Mouse (Mus musculus) right cerebral cortex, adult 18-20 months (tissue): ENCODE measurements at regions not wholly inside any gene's neighbourhood (a gene's known extent, or its start where the extent isn't known, plus 50 kb on each side); places are given as distances from the start of the nearest gene placed in this dataset.

ENCODE experiments used
- DNase-seq: peaks from one replicate; pipeline ENCODE4 v3.0.0; 2022; ENCODE audit warnings: mixed read lengths

DNA sequence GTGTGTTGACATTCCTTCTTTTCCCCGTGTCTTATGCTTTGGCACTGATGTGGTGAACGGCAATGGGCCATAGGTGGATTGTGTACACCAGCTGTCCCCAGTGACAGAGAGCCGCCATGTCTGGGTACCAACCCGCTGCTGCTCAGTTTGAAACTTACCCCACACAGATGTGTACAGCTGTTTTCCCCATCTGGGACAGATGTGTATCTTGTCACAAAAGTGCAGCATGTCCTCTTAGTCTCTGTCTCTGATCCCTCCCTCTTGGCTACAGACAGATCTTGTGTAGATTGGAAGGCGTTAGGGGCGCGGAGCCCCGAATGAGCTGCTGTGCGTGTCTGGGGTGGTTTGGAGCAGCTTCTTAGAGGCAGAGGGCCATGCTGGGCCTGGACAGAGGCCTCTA lies 196.1 kb upstream of the Sulf2 start:
- DNase-seq, result no peak

DNA sequence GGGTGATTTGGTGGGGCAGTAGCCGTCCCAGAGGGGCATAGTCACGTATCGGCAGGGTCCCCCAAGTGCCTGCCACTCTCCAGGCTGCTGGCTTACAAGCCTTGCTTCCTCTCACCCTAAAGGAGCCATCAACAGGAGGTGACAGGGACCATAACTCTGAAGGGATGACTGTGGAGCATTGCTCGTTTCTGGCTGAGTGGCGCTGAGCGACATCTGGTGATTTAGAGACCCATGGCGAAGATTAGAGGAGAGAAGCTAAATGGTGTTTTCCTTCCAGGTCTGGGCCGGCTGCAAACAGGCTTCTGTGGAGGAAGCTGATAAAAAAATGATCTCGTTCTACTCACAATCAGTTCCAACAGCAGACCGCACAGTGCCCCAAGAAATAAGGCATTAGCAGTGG lies 193.2 kb upstream of the Sulf2 start:
- no peak for DNase-seq

DNA sequence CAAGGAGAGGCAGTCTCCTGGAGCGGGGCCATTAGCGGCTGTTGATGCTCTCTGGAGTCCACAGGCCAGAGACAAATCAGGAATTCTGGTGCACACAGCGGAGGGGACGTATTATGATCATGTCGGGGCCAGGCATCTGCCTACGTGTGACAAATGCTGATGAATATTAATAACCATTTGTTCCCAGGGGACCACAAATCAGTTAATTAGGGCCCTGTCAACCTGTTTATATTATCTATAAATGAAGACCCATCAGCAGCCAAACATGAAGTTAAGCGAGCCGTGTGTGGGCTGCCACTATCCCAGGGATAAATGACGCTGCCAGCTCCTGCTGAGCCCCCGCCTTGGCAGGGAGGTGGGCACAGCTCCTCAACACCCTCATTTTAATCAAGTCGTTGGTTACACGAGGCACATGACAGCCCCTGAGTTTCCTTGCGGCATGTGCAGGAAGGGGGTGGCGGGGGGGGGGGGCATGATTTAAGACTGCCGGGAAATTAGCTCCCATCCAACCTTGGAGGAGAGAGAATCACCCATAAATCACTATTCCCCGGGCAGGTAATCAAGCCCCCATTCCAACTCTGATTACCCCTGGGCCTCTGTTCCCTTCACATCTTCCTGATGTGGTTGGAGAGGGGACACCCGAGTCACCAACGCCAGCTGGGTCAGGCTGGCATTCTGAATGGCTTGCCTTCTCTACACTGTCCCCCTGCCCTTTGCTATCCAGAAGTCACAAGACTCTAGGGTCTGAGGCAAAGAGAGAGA lies 191.1 kb upstream of the Sulf2 start:
- DNase-seq, result no peak

DNA sequence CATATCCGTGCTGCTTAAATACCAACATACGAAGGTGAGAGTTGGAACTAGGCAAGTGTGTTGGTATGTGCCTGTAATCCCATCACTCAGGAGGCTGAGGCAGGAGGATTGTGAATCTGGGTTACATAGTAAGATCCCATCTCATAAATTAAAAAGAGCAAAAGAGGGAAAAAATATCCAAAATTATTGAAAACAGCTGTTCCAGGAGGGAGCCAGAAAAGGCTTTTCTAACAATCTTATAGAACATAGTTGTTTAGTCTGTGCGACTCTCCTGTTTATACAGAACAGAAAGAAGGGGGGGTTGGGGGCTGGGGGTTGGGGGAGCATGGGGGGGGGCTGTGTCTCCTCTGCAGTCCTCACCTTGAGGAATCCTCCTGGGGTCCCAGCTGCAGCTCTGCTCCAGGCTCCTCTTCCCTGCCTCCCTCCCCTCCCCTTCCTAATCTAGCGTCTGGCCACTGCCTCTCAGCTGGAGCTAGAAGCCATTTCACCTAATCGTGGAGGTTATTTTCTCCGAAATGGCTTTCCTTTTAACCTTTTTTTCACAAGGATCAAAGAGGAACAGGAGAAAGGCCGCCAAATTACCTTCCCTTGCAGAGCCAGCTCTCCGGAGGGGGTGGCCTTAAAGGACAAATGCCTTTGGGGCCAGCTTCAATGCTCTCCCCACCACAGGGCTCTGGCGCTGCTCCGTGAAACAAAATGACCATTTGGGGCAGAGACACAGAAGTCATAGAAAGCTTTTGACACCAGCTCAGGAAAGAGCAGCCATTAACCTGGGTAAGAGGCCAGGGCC lies 188.3 kb upstream of the Sulf2 start:
- DNase-seq, result no peak

DNA sequence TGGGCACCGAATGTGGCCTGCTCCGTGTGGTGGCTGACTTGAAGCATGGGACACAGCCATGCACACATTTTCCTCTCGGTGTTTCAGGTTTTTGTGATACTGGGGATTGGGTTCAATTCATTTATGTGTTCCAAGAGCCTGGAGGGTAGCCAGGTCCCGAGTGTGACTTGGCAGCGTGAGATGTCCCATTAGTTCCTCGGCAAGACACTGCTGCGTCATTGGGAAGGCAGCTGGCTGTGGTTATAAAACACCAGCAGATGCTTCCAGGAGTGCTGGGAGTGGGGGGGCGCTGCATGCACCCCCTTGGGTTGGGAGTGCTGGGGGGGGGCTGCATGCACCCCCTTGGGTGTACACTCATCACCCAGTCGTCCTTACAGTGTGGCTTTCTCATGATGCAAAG lies 186.9 kb upstream of the Sulf2 start:
- peak; percentile 62 for DNase-seq

DNA sequence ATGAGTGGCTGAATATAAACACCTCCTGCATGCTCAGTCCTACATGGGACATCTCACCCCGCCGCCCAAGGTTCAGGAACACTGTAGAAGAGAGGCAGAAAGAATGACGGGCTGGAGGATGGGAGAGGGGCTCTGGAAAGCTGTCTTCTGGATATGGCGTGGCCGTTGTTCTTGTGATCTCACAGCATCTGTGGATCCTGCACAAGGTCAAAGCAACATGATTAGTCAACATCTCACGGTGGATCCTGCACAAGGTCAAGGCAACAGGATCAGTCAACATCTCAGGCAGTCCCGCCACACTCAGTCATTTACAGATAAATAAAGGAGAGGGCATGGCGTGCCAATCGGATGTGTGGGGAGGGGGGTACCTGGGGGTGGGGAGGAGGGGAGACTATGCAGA lies 184.7 kb upstream of the Sulf2 start:
- DNase-seq, result no peak

DNA sequence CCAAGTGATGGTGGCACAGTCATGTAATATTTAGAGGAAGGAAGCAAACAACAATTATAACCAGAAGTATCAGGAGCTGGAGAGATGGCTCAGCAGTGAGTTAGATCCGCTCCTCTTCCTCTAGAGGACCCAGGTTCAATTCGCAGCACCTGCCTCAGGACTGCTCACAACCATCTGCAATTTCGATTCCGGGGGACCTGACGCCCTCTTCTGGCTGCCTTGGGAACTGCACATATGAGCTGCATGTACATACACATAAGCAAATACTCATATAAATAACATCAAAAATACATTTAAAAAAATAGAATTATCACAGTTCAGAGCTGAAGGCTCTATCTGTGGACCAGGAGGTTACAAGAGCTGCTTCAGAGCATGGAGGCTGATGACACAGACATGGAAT lies 184.0 kb upstream of the Sulf2 start:
- DNase-seq, result no peak

DNA sequence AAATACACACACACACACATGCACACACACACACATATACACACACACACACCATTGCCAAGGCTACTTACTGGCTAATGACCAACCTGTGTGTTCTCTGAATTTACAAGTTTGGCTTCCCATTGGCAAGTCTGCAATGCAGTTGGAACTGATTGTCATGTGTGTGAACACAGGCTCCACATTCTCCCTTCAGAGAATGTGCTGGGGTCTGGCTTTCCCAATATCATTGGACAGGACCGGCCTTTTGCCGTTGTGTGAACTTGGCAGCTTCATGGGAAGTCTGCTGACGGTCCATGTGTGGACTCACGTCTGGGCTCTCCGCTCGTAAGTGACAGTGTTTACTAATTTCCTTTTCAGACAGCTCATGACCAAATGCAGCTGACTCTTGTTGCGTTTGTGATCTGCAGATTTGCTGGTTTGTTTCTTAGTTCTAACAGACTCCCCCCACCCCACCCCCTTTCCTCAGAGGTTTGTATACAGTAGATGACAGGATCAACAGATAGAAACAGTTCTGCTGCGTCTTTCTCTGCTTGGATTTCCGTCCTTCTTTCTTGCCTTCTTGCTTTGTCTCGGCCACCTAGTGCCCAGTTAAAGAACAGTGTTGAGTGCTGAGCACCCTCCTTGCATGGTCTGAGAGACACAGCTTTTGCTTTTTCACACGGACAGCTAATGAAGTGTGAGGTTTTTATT lies 183.1 kb upstream of the Sulf2 start:
- no peak for DNase-seq

DNA sequence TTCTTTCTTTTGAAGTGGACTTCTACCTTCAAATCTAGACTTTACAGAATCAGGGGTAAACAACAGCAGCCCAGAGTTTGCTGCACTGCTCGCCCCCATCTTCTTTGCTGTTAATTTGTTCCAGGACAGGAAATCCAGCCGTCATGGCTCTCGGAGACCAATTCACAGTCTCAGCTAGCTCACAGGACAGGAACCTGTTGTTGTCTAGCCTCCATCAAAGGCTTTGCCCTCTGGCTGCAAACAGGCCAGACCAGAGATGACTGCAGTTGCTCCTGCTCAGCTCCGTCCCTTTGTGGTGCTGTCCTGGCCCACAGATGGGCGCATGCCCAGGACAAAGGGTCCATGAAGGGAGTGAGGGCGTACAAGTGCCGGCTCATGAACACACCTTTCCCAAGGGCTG lies 182.2 kb upstream of the Sulf2 start:
- no peak for DNase-seq

DNA sequence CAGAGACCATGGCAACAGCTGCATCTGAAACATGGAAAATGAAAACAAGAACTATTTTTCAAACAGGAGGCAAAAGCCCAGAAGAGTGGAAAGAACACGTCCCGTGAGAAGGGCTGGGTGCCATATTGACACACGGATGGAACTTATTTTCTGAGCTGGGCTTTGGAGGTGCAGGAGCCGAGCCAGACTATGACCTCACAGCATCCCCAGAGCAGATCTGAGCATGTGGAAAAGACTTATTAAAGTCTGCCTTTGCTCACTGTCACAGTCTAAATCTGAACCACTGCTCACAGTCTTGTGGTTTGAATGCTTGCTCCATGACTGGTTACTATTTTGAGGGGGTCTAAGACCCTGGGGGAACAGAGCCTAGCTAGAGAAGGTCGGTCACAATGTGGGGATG lies 180.2 kb upstream of the Sulf2 start:
- no peak for DNase-seq

DNA sequence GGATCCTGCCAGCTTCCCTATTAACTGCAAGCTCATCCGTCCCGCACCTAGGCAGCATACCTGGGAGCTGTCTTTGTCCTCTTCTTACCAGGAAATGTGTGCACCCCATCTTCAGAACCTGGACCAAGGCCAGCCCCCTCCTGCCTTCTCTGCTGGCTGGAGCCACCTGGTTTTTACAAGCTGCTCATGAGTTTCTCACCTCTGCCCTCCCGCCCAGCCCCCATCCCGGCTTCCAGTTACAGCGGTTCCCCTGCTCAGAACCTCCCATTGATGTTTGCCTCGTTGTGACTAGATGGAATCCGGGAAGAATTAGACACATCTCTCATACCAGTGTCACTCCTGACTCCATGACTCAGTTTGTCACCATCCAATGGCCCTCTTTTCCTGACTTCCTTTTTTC lies 179.1 kb upstream of the Sulf2 start:
- DNase-seq, result no peak

DNA sequence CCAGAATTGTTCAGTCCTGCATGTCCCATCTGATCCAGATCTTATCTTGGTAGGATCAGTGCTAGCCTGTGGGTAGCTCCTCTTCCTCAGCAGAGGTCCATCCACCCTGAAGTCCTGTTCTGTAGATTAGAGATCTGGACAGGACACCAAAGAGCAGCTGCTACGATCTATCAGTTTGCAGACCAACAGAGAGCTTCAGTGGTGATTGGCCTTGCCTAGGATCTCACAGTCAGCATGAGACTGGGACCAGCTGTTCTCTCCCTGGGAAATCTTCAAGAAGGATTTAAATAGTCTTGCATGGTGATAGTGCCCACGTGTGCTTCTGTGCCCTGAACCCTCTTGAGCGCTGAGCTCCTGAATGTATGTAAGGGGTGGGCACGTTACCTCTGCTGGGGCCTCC lies 178.4 kb upstream of the Sulf2 start:
- DNase-seq, result no peak

DNA sequence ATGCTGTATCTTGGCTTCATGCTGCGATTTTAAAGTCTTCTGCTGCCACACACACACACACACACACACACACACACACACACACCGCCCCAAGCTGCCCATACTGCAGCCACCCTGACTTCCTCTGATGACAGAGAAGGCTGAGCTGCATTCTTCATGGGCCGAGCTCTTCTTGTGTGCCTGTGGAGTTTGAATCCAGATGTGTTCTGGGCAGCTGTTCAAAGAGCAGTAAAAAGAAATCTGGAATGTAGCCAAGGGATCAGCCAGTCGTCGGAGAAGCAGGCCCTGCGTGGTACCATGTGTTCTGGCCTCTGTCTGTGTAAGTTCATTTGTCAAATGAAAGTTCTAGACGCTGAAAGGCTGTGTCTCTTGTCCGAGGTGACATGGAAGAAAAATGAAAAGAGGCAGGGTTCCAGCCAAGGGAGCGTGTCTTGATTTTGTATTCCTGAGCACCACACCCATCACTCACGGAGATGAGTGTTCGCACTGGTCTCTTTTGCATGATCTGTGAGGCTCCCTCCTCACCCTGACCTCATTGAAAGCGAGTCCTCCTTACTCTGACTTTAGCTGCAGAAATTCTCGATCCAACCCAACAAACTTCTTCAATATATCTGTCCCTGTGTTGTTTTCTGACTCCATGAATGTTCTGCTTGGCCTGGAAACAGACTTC lies 177.4 kb upstream of the Sulf2 start:
- DNase-seq, result no peak

DNA sequence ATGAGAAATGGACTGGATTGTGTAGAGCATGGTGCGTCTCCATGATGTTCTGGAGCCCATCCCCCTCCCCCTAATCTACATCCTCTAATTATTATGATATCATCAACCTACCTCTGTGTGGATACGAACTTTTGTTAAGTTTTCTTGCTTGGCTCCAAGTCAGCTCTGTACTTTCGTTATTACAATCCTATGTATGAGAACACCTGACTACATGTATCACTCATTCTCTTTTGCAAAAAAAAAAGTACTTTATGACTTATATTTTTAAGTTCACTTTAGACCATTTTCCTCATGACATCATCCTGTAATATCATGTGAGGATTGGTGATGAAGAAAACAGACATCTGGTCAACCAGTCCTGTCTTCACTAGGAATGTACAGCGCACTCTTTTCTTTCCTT lies 175.7 kb upstream of the Sulf2 start:
- no peak for DNase-seq

DNA sequence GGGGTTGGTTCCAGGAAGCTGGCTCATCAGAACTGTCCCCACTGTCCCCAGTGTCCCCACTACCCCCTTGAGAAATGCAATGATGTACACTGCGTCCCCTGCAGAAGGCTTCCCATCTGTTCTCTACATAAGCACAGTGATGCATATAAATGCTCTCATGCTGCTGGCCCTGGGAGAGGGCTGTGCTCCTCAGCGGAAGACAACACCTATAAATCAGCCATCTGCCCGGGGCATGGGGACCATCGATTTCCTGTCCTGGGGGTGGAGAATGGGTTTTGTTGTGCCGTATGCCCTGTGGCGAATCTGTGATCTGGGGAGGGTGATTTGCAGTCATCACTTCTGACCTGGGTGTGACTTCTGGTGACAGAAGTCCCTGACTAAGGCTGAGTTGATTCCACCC lies 174.9 kb upstream of the Sulf2 start:
- DNase-seq, result no peak

DNA sequence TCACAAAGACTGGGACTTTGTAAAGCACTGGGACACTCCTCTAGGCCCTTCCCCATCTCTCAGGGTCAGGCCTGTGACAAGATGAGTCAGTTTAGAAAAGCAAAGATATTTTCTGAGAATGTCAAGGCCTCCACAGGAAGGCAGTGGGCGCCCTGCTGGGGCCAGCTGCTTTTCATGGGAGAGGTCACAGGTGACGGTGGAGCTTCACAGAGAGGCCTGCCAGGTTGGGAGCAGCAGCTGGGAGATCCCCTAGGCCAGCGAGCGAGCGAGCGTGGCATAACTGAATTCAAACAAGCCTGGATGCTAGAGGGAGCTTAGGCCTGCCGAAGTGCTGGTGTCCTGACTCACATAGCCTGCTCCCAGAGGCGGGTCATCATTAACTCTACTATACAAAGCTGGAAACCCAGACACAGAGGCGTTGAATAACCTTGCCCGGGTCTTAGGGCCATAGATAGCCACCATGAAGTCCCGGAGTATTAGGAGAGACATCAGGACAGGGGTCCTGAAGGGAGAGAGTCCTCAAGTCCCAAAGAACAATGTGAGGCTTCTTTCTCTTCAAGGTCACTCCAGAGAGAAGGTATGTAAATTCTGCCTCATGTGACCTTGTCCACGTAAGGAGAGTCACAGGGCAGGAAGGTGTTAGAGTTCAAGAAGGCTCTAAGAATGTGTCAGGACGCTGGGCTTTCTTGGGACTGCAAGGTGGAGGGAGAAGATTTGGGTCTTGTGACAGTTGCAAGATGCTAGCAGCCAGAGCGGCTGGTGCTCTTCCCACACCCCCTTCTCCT lies 174.3 kb upstream of the Sulf2 start:
- no peak for DNase-seq

DNA sequence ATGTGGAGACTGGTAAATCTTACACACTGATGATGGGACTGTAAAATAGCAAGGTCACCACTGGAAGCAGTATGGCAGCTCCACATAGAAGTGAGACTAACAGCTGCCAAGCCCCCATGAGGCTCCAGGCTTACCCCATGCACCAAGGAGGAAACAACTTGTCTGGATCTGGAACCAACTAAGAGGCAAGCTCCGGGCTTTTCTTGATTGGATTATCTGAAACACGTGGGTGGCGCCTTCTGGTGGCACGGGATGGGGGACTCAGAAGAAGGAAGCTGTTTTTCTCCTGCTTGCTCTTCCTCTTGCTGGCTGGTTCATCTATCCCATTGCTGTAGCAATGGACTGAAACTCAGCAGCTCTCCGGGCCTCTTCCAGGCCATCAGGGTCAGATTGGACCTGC lies 171.5 kb upstream of the Sulf2 start:
- no peak for DNase-seq

DNA sequence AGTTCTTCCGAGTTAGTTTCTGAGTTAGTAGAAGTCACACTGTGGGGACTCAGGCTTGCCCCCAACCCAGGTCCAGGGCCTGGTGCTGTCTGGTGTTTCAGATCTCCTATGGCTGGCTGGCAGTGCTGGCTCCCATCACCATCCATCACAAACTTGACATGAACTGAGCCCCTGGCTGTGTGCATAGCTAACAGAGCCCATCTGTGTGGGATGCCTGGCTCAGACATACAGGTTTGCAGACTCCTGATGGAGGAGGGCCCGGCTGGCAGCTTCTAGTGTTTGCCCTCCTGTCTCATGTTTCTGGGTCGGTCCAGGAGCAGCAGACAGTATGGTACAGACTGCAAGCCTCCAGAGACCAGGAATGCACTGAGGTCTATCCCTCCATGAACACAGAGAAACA lies 169.5 kb upstream of the Sulf2 start:
- DNase-seq, result no peak

DNA sequence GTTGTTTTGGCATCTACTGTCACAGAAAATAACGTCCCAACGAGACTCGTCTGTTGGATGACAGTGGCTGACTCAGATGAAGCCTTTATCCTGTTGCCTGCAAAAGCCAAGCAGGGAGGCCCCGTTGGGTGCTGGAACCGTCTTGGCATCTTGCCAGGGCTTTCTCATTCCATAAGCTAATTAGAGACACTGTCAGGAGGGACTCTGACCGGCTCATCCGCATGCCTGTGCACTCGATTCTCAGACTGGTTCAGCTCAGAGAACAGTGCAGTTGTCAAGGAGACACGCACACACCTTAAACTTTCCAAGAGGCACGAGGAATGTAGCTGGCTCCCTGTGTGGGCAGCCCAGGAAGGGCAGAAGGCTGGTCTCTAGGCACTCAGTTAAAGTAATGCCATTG lies 169.0 kb upstream of the Sulf2 start:
- peak; percentile 41 for DNase-seq

DNA sequence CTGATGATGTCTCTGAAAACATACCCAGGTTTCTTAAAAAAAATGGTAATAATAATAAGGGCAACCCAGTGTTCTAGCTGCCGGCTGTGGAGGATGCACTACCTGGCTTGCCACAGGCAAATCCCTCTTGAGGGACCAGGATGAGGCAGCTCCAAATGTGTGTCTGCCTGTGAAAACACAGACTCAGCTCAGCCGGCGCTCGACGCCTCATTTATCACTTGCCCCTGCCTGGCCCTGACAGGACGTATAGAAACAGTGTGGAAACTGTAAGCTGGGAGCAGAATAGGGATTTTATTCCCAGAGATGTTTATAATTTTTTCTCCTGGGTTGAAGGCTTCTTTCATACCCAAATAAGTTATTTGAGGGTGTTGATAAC lies 167.2 kb upstream of the Sulf2 start:
- DNase-seq, result no peak

DNA sequence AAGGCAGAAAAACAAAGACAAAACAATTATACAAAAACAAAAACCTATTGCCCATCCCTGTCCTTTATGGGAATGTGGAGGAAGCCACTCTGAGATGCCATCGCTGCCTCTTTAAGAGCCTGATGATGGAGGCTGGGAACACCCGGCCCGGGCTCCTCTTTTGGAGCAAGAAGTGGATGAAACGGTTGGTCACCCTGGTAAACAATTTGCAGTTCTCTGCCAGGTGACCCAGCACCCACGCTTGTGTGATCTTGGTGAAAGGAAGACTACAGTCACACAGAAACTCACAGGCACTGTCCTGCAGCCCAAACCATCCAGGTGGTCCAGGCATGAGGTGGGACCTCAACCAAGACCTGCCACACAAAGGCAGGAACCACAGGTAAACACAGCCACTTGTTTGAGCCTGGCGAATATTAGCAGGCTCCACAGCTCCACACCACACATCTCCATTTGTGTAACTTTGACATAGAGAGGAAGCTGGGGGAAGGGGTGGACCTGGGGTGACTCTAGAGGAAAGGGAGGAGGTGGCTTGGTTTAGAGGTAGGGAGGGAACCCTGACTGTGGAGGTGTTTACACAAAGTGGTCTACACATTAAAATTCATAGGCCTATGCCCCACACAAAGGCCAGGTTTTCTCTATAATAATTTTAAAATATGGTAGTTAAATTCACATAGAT lies 166.7 kb upstream of the Sulf2 start:
- DNase-seq, result no peak

DNA sequence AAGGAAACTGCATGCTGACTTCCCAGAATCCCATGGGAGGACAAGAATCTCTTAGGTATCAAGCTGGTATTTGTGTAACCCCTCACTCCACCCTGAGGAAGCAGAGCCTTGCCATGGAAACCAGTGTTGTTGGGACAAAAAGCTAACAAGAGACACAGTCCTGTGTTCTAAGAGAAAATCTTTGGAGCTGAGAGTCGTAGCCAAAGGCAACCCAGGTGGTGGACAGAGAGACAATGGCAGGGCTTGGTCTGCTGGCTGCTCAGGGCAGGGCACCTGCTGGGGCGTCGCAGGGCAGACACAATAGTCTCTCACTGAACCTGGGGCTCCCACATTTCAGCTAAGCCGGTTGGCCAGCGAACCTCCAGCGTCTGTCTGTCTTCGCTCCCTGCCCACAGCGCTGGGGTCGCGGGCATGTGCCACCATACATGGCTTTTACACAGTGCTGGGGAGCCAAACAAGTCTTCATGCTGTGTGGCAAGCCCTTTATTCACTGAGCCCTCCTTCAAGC lies 161.0 kb upstream of the Sulf2 start:
- DNase-seq, result no peak
